Mouse (Mus musculus): ENCODE data around the gene Hist1h4d. TPM values are rescaled to one million over a fixed set of nuclear protein-coding genes. Genes with fewer than 3 reads are reported as not detected.
"Not testable (repeated sequence)": the region's sequence is repeated elsewhere in the genome, so short reads cannot be mapped to it uniquely, and the experiment has no call there.

The Hist1h4d gene
- polyA plus RNA-seq, 1 experiment from 2014 or later = 134 TPM

DNA sequence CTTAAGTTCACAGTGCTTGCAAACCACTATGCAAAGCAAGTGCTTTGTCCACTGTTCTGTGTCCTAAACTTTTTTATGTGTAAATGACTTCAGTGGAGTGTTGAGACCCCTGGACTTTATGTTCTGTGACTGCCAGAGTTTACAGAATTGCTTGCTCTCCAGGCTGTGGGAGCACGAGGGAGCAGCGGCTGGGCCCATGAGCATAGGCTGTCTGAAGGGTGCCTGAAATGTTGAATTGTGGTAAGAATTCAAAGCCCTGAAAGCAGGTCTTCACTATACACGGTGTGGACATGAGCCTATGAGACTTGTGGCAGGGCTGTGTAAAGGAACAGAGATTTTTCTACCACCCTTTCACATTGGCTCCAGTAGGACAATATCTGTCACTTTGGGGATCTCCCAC lies 30.2 kb downstream of the Hist1h4d start:
- Histone ChIP-seq H3K9ac (no peak overlapping the region), H3K27ac (peak overlapping the region; percentile 53), H3K36me3 (peaks cover 14% of the 10 kb centered on the region), H3K4me1 (peaks cover 26% of the 10 kb centered on the region), H3K27me3 (replicated peaks) (no peaks in the 10 kb centered on the region), H3K4me2 (no peak overlapping the region), H3K4me3 (no peak overlapping the region), H3K9me3 (replicated peaks) (no peaks in the 10 kb centered on the region)
- WGBS (ENCODE audit: insufficient replicate concordance) = 82% methylated on average over 3 of the region's 3 CpGs
- no peak for ATAC-seq

DNA sequence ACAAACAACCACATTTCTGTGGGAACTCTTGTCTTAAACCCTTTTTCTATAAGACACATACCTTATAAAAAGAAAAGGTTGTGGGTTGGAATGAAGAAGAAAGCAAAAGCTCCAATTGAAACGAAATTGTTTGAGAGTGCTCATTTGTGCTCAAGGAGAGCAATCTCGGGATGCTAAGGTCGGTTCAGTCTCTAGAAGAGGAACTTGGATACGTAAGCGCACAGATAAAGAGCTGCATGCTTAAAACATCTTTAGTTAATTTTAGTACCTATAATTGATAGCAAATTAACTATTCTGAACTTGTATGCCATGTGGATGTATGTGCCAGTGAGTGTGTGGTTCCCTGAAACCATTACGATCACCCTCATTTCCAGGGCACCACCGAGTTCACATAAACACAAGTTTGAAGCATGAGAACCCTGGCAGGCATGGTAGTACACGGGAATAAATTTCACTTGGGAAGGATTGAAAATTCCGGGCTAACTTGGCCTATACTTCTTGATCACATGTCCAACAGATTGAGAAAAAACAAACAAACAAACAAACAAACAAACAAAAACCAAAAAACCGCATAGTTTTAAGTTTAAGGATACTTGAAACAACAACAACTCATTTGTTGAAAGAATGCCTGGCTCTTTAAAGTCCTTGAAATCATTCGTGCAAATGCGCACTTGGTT lies 38.8 kb downstream of the Hist1h4d start:
- Histone ChIP-seq H3K4me2 (peak overlapping the region; percentile 90), H3K9ac (peak overlapping the region; percentile 97), H3K4me3 (peak overlapping the region; percentile 72), H3K4me1 (peaks cover 28% of the 10 kb centered on the region), H3K9me3 (replicated peaks) (no peaks in the 10 kb centered on the region), H3K27me3 (replicated peaks) (peaks cover 3% of the 10 kb centered on the region; the same call in 1 of the 2 replicates), H3K27ac (peak overlapping the region; percentile 100), H3K36me3 (no peaks in the 10 kb centered on the region)
- 29% methylated on average over 12 of the region's 12 CpGs for WGBS (ENCODE audit: insufficient replicate concordance)
- no peak for ATAC-seq

DNA sequence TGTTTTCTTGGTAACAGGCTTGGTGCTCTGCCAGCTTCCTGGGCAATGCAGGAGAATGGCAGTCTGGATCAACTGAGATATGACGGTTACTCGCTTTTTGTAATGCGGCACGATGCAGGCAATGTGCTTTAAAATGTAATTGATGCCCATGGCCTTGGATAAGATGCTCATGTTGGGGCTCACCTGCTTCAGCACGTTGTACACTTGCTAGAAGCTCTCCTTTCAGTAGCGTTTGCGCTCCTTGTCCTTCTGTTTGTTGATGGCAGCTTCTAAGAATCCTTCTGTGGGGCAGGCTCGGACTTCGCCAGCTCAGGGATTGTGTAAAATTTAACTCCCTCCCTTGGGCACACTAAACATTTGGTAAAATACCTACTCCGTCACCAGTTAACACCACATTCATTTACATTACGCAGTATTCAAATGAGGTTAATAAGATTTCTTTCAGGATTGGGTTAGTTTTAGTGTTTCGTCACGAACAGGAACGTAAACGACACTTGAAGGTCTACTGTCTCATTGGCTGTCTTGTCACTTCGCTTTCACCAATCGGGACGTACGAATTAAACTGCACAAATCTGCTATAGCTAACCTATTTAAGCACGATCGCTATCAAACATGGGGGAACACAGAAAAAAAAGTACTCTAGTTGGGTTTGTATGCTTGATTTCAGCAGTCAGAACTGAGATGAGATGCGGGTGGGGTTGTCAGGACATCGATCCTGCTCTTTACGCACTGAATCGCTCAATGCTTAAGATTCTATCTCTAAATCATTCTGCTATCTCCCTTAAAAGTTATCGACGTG lies 39.5 kb downstream of the Hist1h4d start, which contains the start of gene Hist1h2be:
Gene Hist1h2be, minus strand, starts transcription at position 392 of the 799 bp plus-strand sequence.
- Histone ChIP-seq H3K4me3 (peak within 1 kb of the TSS; percentile 72), H3K4me1 (peaks cover 28% of the 10 kb centered on the region), H3K9me3 (replicated peaks) (no peaks in the 10 kb centered on the region), H3K9ac (peak within 1 kb of the TSS; percentile 97), H3K4me2 (peak within 1 kb of the TSS; percentile 90), H3K27me3 (replicated peaks) (peaks cover 8% of the 10 kb centered on the region; the same call in 1 of the 2 replicates), H3K36me3 (no peaks in the 10 kb centered on the region), H3K27ac (peak within 1 kb of the TSS; percentile 100)
- under 1% methylated on average over 27 of the region's 27 CpGs for WGBS (ENCODE audit: insufficient replicate concordance)
- ATAC-seq = peak; percentile 73

DNA sequence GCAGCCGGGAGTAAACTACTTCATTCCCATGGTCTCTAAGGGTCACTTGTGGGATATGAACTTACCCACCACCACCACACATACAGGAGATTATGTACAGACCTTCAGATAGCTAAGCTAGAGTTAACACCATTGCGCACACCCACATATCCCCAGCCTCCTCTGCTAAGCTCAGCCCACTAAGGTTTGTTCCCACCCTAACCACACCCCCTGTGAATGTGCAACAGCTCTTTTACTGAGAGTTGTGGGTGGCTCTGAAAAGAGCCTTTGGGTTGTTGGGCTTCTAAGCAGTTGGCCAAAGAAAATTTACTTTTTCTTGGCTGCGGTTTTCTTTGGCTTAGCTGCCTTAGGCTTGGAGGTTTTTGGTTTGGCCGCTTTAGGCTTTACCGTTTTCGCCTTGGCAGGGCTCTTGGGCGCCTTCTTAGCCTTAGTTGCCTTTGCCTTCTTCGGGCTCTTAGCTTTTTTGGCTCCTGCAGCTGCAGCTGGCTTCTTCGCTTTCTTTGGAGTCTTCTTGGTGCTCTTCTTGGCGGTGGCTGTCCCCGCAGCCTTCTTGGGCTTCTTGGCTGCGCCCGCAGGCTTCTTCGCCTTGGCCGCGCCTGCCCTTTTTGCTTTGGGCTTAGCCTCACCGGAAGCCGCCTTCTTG lies 40.3 kb downstream of the Hist1h4d start:
- Histone ChIP-seq H3K9ac (peak overlapping the region; percentile 97), H3K4me1 (peaks cover 28% of the 10 kb centered on the region), H3K4me3 (peak overlapping the region; percentile 72), H3K9me3 (replicated peaks) (no peaks in the 10 kb centered on the region), H3K27me3 (replicated peaks) (peaks cover 8% of the 10 kb centered on the region; the same call in 1 of the 2 replicates), H3K27ac (peak overlapping the region; percentile 100), H3K4me2 (peak overlapping the region; percentile 90), H3K36me3 (no peaks in the 10 kb centered on the region)
- peak; percentile 84 for ATAC-seq
- under 1% methylated on average over 18 of the region's 18 CpGs for WGBS (ENCODE audit: insufficient replicate concordance)

DNA sequence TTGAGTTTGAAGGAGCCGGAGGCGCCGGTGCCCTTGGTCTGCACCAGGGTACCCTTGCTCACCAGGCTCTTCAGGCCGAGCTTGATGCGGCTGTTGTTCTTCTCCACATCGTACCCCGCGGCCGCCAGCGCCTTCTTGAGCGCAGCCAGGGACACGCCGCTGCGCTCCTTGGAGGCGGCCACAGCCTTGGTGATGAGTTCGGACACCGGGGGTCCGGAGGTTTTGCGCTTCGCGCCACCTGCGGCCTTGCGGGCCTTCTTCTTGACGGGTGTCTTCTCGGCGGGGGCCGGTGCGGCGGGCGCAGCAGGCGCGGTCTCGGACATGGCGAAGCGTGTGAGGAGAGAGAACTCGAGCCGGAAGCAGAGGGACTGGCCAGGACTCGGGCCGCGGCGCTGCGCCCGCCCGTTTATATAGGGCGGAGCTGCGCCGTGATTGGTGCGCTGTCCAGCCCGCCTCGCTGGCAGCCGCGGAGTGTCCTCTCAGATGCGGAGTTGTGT lies 40.8 kb downstream of the Hist1h4d start, which contains the start of gene Hist1h1e:
Gene Hist1h1e, minus strand, starts transcription at position 384 of the 497 bp plus-strand sequence.
- Histone ChIP-seq H3K27ac (peak within 1 kb of the TSS; percentile 100), H3K4me1 (peaks cover 28% of the 10 kb centered on the region), H3K4me2 (peak within 1 kb of the TSS; percentile 90), H3K4me3 (peak within 1 kb of the TSS; percentile 72), H3K9ac (peak within 1 kb of the TSS; percentile 97)
- ATAC-seq = peak; percentile 84
- H3K27me3 ChIP-seq (replicated peaks); H3K9me3 ChIP-seq (replicated peaks); H3K36me3 ChIP-seq: not testable (repeated sequence)
- whole genome bisulfite sequencing (ENCODE audit: insufficient replicate concordance) = under 1% methylated on average over 53 of the region's 53 CpGs

DNA sequence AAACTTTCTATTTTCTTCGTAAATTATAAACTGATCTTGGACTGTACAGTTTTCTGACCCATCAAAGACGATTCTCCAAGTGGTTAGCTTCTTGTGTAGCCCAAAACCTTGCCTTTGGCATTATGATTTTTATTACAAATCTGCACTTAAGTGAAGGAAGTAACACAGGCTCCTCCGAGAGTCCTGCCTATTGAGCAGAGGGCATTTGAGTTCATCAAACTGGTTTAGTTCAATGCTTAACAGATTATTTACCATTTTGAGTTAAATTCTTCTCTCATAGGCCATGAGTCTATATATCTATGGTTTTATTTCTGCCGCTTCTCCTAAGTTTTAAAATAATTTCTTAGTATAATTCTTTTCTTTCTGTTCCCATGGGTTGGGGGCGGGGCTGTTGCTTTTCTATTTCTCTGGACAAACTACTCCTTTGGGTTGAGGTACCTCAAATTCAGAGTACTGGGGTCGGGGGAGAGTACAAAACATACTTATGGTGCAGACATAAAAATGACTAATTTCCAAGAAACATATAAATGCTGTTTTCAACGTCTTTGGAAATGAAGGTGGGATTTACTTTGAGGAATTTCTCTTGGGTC lies 41.6 kb downstream of the Hist1h4d start:
- Histone ChIP-seq H3K4me3 (peak overlapping the region; percentile 72), H3K9me3 (replicated peaks) (no peaks in the 10 kb centered on the region), H3K9ac (peak overlapping the region; percentile 97), H3K4me1 (peaks cover 28% of the 10 kb centered on the region), H3K4me2 (peak overlapping the region; percentile 90), H3K36me3 (no peaks in the 10 kb centered on the region), H3K27me3 (replicated peaks) (peaks cover 8% of the 10 kb centered on the region; the same call in 1 of the 2 replicates), H3K27ac (peak overlapping the region; percentile 100)
- ATAC-seq = no peak
- 21% methylated on average over 7 of the region's 7 CpGs for WGBS (ENCODE audit: insufficient replicate concordance)

DNA sequence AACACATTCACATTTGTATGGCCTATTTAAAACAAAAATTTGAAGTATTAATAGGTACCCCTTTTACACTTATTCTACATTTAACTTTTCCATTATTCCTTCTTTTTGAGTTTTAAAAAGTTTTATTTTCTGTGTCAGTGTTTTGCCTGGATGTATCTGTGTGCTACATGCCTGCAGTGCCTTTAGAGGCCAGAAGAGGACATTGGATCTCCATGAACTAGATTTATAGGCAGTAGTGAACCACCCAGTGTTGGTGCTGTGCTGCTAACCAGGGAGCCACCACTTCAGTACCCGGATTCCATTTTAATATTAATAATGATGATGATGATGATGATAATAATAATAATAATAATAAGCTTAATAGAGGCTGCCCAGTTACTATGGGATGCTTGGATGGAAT lies 49.3 kb downstream of the Hist1h4d start:
- Histone ChIP-seq H3K4me3 (no peak overlapping the region), H3K9ac (no peak overlapping the region), H3K9me3 (replicated peaks) (no peaks in the 10 kb centered on the region), H3K27ac (no peak overlapping the region), H3K4me2 (no peak overlapping the region), H3K27me3 (replicated peaks) (peaks cover under 1% of the 10 kb centered on the region; the same call in 1 of the 2 replicates), H3K36me3 (no peaks in the 10 kb centered on the region), H3K4me1 (no peaks in the 10 kb centered on the region)
- 23% methylated on average over 1 of the region's 1 CpGs for WGBS (ENCODE audit: insufficient replicate concordance)
- no peak for ATAC-seq

Small RNAs within 50 kb of the gene (microRNA-seq; reads per million reads assigned to microRNA genes)
- gene Gm44297 = 2.8 reads per million
- not detected for gene Gm44359
- not detected for gene Gm44394

Other genes starting within 250 kb of the Hist1h4d start
- gene Zfp322a, start 212.4 kb upstream of the Hist1h4d start, polyA plus RNA-seq (2016; fragmentation: Nextera tagmentation; extraction: Ambion mirVana) = 19.5 and 21.6 TPM in 2 replicates
- 8.8 and 9.6 TPM in 2 replicates for gene Abt1, start 157.7 kb upstream of the Hist1h4d start, polyA plus RNA-seq (2016; fragmentation: Nextera tagmentation; extraction: Ambion mirVana)
- 1.9 and 2.5 TPM in 2 replicates for gene Btn1a1, start 115.7 kb upstream of the Hist1h4d start, polyA plus RNA-seq (2016; fragmentation: Nextera tagmentation; extraction: Ambion mirVana)
- 0.07 TPM in 1 of 2 replicates, not detected in the other for gene Btn2a2, start 92.7 kb upstream of the Hist1h4d start, polyA plus RNA-seq (2016; fragmentation: Nextera tagmentation; extraction: Ambion mirVana)
- 4.4 and 4.7 TPM in 2 replicates for gene Hist1h4h, start 50.5 kb upstream of the Hist1h4d start, polyA plus RNA-seq (2016; fragmentation: Nextera tagmentation; extraction: Ambion mirVana)
- 7.8 and 13.9 TPM in 2 replicates for gene Hist1h2af, start 47.7 kb upstream of the Hist1h4d start, polyA plus RNA-seq (2016; fragmentation: Nextera tagmentation; extraction: Ambion mirVana)
- 12.9 and 16.3 TPM in 2 replicates for gene Hist1h3g, start 46.2 kb upstream of the Hist1h4d start, polyA plus RNA-seq (2016; fragmentation: Nextera tagmentation; extraction: Ambion mirVana)
- 1.4 and 1.5 TPM in 2 replicates for gene Hist1h2bh, start 38.2 kb upstream of the Hist1h4d start, polyA plus RNA-seq (2016; fragmentation: Nextera tagmentation; extraction: Ambion mirVana)
- gene Hist1h3f, start 37.5 kb upstream of the Hist1h4d start, polyA plus RNA-seq (2016; fragmentation: Nextera tagmentation; extraction: Ambion mirVana) = 1.3 and 1.6 TPM in 2 replicates
- 1.1 and 1.6 TPM in 2 replicates for gene Hist1h4f, start 29.9 kb upstream of the Hist1h4d start, polyA plus RNA-seq (2016; fragmentation: Nextera tagmentation; extraction: Ambion mirVana)
- 0.89 and 0.93 TPM in 2 replicates for gene Hist1h1d, start 28.3 kb upstream of the Hist1h4d start, polyA plus RNA-seq (2016; fragmentation: Nextera tagmentation; extraction: Ambion mirVana)
- gene Hist1h3e, start 19.2 kb upstream of the Hist1h4d start, polyA plus RNA-seq (2016; fragmentation: Nextera tagmentation; extraction: Ambion mirVana) = 4.9 and 6.2 TPM in 2 replicates
- 106 and 109 TPM in 2 replicates for gene Hist1h2ae, start 10.4 kb upstream of the Hist1h4d start, polyA plus RNA-seq (2016; fragmentation: Nextera tagmentation; extraction: Ambion mirVana)
- 10.7 and 14.4 TPM in 2 replicates for gene Hist1h2bg, start 10.2 kb upstream of the Hist1h4d start, polyA plus RNA-seq (2016; fragmentation: Nextera tagmentation; extraction: Ambion mirVana)
- 7.1 and 9.9 TPM in 2 replicates for gene Hist1h2bf, start 7.4 kb upstream of the Hist1h4d start, polyA plus RNA-seq (2016; fragmentation: Nextera tagmentation; extraction: Ambion mirVana)
- 1.2 and 3.1 TPM in 2 replicates for gene Hist1h2ad, start 7.2 kb upstream of the Hist1h4d start, polyA plus RNA-seq (2016; fragmentation: Nextera tagmentation; extraction: Ambion mirVana)
- 5.3 and 6.2 TPM in 2 replicates for gene Hist1h3d, start 5.8 kb upstream of the Hist1h4d start, polyA plus RNA-seq (2016; fragmentation: Nextera tagmentation; extraction: Ambion mirVana)
- gene Hist1h2be, start 39.5 kb downstream of the Hist1h4d start, polyA plus RNA-seq (2016; fragmentation: Nextera tagmentation; extraction: Ambion mirVana) = 2.1 and 2.2 TPM in 2 replicates
- 26.5 and 27.9 TPM in 2 replicates for gene Hist1h1e, start 41.0 kb downstream of the Hist1h4d start, polyA plus RNA-seq (2016; fragmentation: Nextera tagmentation; extraction: Ambion mirVana)
- 0.91 and 1.3 TPM in 2 replicates for gene Hist1h2ac, start 102.3 kb downstream of the Hist1h4d start, polyA plus RNA-seq (2016; fragmentation: Nextera tagmentation; extraction: Ambion mirVana)
- 75.3 and 75.6 TPM in 2 replicates for gene Hist1h2bc, start 102.6 kb downstream of the Hist1h4d start, polyA plus RNA-seq (2016; fragmentation: Nextera tagmentation; extraction: Ambion mirVana)
- not detected in 2 replicates for gene Hist1h1t, start 114.2 kb downstream of the Hist1h4d start, polyA plus RNA-seq (2016; fragmentation: Nextera tagmentation; extraction: Ambion mirVana)
- 8.6 and 11.6 TPM in 2 replicates for gene Hist1h4c, start 116.9 kb downstream of the Hist1h4d start, polyA plus RNA-seq (2016; fragmentation: Nextera tagmentation; extraction: Ambion mirVana)
- gene Hfe, start 129.3 kb downstream of the Hist1h4d start, polyA plus RNA-seq (2016; fragmentation: Nextera tagmentation; extraction: Ambion mirVana) = 4.9 and 5.7 TPM in 2 replicates
- 56.9 and 57.2 TPM in 2 replicates for gene Hist1h1c, start 157.2 kb downstream of the Hist1h4d start, polyA plus RNA-seq (2016; fragmentation: Nextera tagmentation; extraction: Ambion mirVana)
- gene Hist1h3c, start 164.0 kb downstream of the Hist1h4d start, polyA plus RNA-seq (2016; fragmentation: Nextera tagmentation; extraction: Ambion mirVana) = 4.8 and 6.7 TPM in 2 replicates
- 4.6 and 5.5 TPM in 2 replicates for gene Hist1h2bb, start 165.1 kb downstream of the Hist1h4d start, polyA plus RNA-seq (2016; fragmentation: Nextera tagmentation; extraction: Ambion mirVana)
- 70.3 TPM in 2 replicates for gene Hist1h2ab, start 169.5 kb downstream of the Hist1h4d start, polyA plus RNA-seq (2016; fragmentation: Nextera tagmentation; extraction: Ambion mirVana)
- 15.2 and 16.6 TPM in 2 replicates for gene Hist1h3b, start 170.7 kb downstream of the Hist1h4d start, polyA plus RNA-seq (2016; fragmentation: Nextera tagmentation; extraction: Ambion mirVana)
- 4.5 and 5.7 TPM in 2 replicates for gene Hist1h4b, start 175.4 kb downstream of the Hist1h4d start, polyA plus RNA-seq (2016; fragmentation: Nextera tagmentation; extraction: Ambion mirVana)
- 0.44 and 0.93 TPM in 2 replicates for gene Hist1h4a, start 179.6 kb downstream of the Hist1h4d start, polyA plus RNA-seq (2016; fragmentation: Nextera tagmentation; extraction: Ambion mirVana)
- 5.5 and 6.8 TPM in 2 replicates for gene Hist1h3a, start 180.8 kb downstream of the Hist1h4d start, polyA plus RNA-seq (2016; fragmentation: Nextera tagmentation; extraction: Ambion mirVana)
- 4.9 and 5.8 TPM in 2 replicates for gene Hist1h1a, start 182.1 kb downstream of the Hist1h4d start, polyA plus RNA-seq (2016; fragmentation: Nextera tagmentation; extraction: Ambion mirVana)
- not detected in 2 replicates for gene Trim38, start 188.3 kb downstream of the Hist1h4d start, polyA plus RNA-seq (2016; fragmentation: Nextera tagmentation; extraction: Ambion mirVana)
- gene Slc17a2, start 225.4 kb downstream of the Hist1h4d start, polyA plus RNA-seq (2016; fragmentation: Nextera tagmentation; extraction: Ambion mirVana) = 0.35 and 0.43 TPM in 2 replicates